Mouse (Mus musculus) inflammation-experienced regulatory T-cells, adult 6 months (primary cell): ENCODE measurements at regions not wholly inside any gene's neighbourhood (a gene's known extent, or its start where the extent isn't known, plus 50 kb on each side); places are given as distances from the start of the nearest gene placed in this dataset.

Source experiments
- ATAC-seq: one replicate; pipeline ENCODE4 v1.8.0; 2017

- ATAC-seq = no peak
Measured at GRCm38 (mm10) chr6:61127238-61127637, 52.9 kb upstream of the Ccser1 start.

- no peak for ATAC-seq
Measured at GRCm38 (mm10) chr6:61128211-61128610, 51.9 kb upstream of the Ccser1 start.
